Mouse (Mus musculus) testis, postnatal 10 days (tissue): ENCODE measurements around the gene Plgrkt.

Experiments
- DNase-seq: peaks from one replicate; pipeline ENCODE4 v3.0.0; 2021; ENCODE audit warnings: low spot score

Gene Plgrkt

GRCm38 (mm10) chr19:29354895-29355877, 12.0 kb downstream of the Plgrkt start:
- DNase-seq = peak; percentile 96

GRCm38 (mm10) chr19:29350991-29351390, 16.2 kb downstream of the Plgrkt start:
- no peak for DNase-seq

GRCm38 (mm10) chr19:29345636-29346035, 21.6 kb downstream of the Plgrkt start:
- no peak for DNase-seq

GRCm38 (mm10) chr19:29344868-29345267, 22.3 kb downstream of the Plgrkt start:
- DNase-seq = no peak

GRCm38 (mm10) chr19:29342281-29342680, 24.9 kb downstream of the Plgrkt start:
- DNase-seq = no peak

GRCm38 (mm10) chr19:29341029-29341428, 26.2 kb downstream of the Plgrkt start:
- no peak for DNase-seq

GRCm38 (mm10) chr19:29336624-29337023, 30.6 kb downstream of the Plgrkt start:
- DNase-seq = no peak

- peak; percentile 58 for DNase-seq
These were observed 33.0 kb downstream of the Plgrkt start, which contains the start of gene Rln1 for GRCm38 (mm10) chr19:29334068-29334745. TSS of gene Rln1 (minus strand) at chr19:29334670.

- DNase-seq = no peak
These were observed 40.2 kb downstream of the Plgrkt start for GRCm38 (mm10) chr19:29326822-29327552.

GRCm38 (mm10) chr19:29326396-29326795, 40.8 kb downstream of the Plgrkt start:
- DNase-seq = no peak

- no peak for DNase-seq
These were observed 41.4 kb downstream of the Plgrkt start for GRCm38 (mm10) chr19:29325852-29326180.

GRCm38 (mm10) chr19:29325053-29325851, 41.9 kb downstream of the Plgrkt start, which contains the start of gene Insl6:
TSS of gene Insl6 (minus strand) at chr19:29325356.
- peak; percentile 92 for DNase-seq

- DNase-seq = no peak
These were observed 43.7 kb downstream of the Plgrkt start for GRCm38 (mm10) chr19:29323416-29324049.

GRCm38 (mm10) chr19:29312661-29313060, 54.5 kb downstream of the Plgrkt start:
- no peak for DNase-seq

GRCm38 (mm10) chr19:29311791-29312190, 55.4 kb downstream of the Plgrkt start:
- no peak for DNase-seq

GRCm38 (mm10) chr19:29308832-29309231, 58.4 kb downstream of the Plgrkt start:
- no peak for DNase-seq

- no peak for DNase-seq
These were observed 65.1 kb downstream of the Plgrkt start for GRCm38 (mm10) chr19:29302119-29302518.

GRCm38 (mm10) chr19:29300919-29301318, 66.3 kb downstream of the Plgrkt start:
- DNase-seq = no peak
